Mouse (Mus musculus) mouse embryonic stem cell (cell line): ENCODE data around the gene Rgs6.

ENCODE experiments used
- in situ Hi-C, 2 experiments: fragments of 300-500 bp; cut with MboI; formaldehyde crosslinking; loops; 1 replicate in 1 of 2; 3 replicates in 1 of 2; pipeline ENCODE4 v1.14.3; 2019 to 2020; ENCODE audit warnings: low sequenced_read_pairs in 2 of 2, low pct_unique_long_range_greater_than_20kb in 1 of 2, mixed read lengths in 1 of 2; ENCODE audit not compliant: unreplicated experiment in 1 of 2

The Rgs6 gene

DNA sequence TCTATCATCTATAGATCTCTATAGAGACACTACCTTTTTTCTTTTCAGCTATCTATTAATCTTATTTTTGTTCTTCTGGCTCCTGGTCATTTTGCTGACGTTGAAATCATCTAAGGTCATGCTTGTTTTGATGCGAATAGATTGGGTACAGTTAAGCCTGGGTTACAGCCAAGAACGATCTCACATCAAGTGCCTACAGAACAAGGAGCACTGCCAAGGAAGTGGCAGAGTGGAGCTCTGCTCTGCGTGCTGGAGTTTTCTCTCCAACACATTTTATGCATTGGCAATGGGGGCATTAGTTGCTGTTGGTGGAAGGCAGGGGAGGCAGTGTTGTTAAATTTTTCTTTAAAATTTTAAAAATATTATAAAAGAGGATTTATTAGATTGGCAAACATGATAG is 138.2 kb downstream of the Rgs6 start:
- in situ Hi-C loops: no loop called here

DNA sequence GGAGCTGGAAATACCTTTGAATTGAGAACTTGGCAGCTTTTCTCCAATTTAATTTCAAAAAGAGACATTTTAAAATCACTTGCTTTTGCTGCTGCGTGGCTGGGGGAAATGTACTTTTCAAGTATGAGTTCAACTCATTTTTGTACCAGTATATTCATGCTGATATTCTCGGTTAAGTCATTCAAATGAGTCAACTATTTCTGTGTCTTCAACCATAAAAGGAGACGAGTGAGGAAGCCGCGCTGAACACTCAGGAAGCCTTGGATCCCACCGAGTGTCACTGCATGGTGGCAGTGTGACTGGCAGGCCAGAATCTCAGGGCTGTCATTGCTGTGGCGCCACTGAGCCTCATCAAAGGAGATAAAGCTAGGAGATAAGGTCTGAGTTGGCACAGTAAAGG is 143.5 kb downstream of the Rgs6 start:
- in situ Hi-C loops: no loop called here

DNA sequence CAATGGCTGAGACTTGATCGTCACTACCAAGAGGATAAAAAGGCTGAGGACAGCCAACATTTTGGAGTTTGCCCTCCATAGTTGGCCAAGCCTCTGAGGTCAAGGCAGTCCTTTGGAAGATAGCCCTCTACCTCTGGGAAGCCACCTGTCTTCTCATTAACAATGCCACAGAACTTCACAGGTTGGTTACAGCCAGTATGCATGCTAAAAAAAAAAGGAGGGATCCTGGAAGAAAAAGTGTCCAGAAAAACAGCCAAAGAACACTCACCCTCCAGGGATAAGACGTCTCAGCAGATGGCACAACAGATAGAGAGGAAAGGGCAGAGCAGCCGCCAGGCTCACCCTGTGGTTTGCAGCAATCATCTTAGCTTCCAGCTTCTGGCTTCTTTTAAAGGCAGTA is 154.9 kb downstream of the Rgs6 start:
- in situ Hi-C loops: no loop called here

- in situ Hi-C loops: no loop called here
Observed at GRCm38 (mm10) chr12:82744026-82744425, 155.9 kb downstream of the Rgs6 start.

GRCm38 (mm10) chr12:82744826-82745225 is 156.7 kb downstream of the Rgs6 start:
- in situ Hi-C loops: no loop called here

GRCm38 (mm10) chr12:82747099-82747498 is 159.0 kb downstream of the Rgs6 start:
- in situ Hi-C loops: no loop called here

- in situ Hi-C loops: no loop called here
Observed at GRCm38 (mm10) chr12:82751846-82752245, 163.8 kb downstream of the Rgs6 start.

DNA sequence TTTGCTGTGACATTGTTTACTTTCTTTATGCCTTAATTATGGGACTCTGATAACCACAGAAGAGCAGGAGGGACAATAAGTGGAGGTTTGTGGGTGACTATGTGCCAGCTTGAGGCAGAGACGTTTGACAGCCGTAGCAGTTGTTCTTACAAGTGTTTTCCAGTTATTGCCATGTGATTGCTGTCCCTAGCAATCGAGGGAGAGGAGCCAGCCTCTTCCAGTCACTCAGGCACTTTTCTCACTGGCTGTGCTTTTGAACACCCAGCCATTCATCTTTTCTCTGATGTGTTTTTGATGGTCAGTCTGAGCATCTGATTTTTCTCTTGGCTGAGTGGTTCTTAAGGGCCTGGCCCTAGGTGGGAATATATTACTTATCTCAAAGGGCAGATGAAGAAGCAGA is 166.4 kb downstream of the Rgs6 start:
- in situ Hi-C loops: no loop called here

DNA sequence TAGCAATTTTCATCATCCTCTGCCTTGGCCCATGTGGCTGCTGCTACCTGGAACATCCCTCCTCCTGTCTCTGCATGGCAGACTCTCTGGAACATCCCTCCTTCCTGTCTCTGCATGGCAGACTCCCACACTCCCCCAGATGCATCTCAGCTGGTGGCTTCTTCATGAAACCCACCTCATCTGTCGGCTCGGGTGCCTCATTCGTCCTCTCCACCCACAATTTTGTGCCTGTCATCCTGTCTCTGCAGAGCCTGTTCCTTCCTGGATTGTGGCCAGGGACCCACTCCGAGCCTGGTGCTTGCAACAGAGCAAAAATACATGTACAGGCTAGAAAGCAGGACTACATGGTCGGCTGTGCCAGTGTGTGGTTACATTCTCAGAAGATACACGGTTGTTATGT is 168.7 kb downstream of the Rgs6 start:
- in situ Hi-C loops: no loop called here

- in situ Hi-C loops: no loop called here
Observed at GRCm38 (mm10) chr12:82757367-82757766, 169.3 kb downstream of the Rgs6 start.

GRCm38 (mm10) chr12:82762046-82762445 is 174.0 kb downstream of the Rgs6 start:
- in situ Hi-C loops: no loop called here

DNA sequence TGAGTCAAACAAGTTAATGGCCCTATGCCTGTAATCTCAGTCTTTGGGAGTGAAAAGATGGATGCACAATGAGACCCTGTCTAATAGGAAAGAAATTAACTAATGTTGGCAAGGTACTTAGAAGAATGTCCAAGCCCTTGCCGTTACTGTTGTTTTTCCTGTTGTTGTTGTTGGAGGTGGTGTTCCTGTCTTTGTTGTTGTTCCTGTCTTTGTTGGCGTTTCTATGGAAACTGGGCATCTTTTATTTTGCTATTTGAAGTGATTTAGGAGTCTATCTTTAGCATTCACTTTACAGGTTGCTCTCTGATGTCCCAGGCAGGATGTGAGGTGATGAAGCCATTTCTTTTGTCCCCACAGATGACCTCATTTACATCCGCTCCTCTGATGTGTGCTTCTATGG is 180.6 kb downstream of the Rgs6 start:
- in situ Hi-C loops: no loop called here

- in situ Hi-C loops: no loop called here
Observed at GRCm38 (mm10) chr12:82772215-82772614, 184.1 kb downstream of the Rgs6 start.

GRCm38 (mm10) chr12:82774576-82774975 is 186.5 kb downstream of the Rgs6 start:
- in situ Hi-C loops: no loop called here

DNA sequence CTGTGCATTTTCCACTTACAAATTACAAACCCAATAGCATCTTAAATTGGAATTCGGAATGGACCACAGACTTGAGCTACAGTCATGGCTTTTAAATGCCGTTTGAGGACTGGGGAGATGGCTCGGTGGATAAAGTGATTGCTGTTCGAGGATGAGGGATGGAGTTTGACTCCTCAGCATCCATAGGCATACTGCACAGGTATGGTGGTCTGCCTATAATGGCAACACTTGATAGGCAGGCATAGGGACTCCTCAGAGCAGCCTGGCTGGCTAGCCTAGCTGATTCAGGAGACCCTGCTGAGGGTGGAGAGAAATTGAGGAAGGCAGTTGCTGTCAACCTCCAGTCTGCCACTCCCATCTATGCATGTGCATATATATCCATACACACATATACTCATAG is 188.6 kb downstream of the Rgs6 start:
- in situ Hi-C loops: no loop called here

DNA sequence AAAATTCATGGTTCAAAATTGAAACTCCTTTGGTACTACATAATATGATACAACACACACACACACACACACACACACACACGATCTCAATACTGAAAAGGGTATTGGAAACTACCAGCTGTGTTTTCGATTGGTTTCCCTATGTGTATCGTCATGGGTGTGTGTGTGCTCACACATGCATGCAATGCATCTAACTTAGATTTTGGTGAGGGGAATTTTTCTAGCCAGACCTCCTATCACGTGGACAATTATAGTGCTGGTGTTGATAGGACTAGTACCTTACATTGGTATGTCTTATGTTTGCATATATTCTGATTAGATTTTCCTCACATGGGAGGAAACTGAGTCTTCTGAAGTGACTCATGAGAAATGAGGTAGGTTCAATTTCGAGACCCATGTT is 192.8 kb downstream of the Rgs6 start:
- in situ Hi-C loops: no loop called here

DNA sequence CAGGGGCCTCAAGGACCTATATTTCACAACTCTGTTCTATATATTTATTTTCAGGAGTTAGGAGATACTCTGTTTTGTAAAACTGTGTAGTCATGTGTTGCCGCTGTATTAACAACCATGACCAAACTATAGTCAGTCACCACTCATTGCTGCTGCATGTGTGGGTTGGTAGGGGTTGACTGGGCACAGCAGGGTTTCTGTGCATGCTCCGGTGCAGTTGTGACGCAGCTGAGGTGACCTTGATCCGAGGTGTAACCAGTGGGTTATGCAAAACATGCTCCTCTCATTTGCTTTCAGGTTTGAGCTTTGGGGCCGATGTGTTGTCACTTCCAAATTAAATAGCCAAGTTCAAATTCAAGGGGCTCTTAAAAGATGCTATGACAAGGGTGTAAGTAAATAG is 193.3 kb downstream of the Rgs6 start:
- in situ Hi-C loops: no loop called here

- in situ Hi-C loops: no loop called here
Observed at GRCm38 (mm10) chr12:82792122-82792521, 204.0 kb downstream of the Rgs6 start.

DNA sequence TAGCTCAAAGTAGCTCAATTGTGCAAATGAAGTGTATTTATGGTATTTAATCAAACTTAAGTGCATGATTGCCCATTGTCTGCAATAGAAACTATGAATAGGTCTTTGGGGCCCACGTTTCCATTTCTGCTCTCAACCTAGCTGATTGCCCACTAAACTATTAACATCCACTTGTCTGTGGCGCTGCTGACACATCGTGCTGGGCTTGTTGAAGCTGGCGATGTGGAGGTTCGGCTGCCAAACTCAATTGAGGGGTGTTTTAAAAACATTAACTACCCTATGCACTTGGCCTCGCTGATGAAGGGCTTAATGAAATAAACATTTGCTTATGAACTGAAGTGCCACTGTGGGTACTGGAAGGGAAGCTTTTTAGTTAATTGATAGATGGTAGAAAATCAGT is 211.8 kb downstream of the Rgs6 start:
- in situ Hi-C loops: no loop called here

DNA sequence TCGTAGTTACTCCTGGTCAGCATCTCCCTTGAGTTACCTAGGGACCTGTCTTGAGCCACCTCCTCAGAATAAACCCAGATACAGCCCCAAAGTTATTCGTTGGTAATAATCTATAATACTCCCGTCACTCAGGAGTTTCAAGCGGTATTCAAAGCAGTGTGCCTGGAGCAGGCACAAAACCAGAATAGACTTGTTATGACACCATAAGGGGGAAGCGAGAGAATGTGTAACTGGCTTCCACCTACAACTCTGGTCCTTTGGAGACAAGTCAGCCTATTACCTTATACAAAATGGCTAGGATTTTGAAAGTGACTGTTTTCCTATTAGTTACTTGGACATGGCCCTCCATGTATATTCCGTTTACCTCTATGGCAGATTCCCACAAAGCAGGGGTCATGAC is 213.6 kb downstream of the Rgs6 start:
- in situ Hi-C loops: no loop called here

- in situ Hi-C loops: no loop called here
Observed at GRCm38 (mm10) chr12:82802711-82803110, 214.6 kb downstream of the Rgs6 start.
